Mouse (Mus musculus): ENCODE data around the gene Ube4b.

DNA sequence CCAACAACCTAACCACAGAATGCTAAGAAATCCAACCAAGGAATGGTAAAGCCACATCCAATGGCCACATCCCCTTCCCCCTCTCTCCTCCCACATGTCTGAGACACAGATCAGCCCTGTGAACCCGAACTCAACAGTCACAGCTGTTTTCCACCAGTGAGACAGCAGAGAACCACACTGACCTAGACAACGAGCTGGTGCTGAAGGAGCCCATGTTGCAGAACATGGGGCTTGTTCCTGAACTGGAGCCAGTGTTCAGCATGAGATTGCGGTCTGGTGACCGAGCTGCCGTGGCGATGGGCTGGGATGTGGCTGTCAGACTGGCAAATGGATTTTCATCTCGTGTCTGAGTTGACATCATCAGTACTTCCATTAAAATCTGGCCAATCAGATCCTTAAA lies 45.5 kb downstream of the Ube4b start:
- TF ChIP-seq CTCF (IDR thresholded peaks at IDR 0.05; ENCODE audit: control insufficient read depth, insufficient read depth, low read length): no peak
- TF ChIP-seq POLR2A (IDR thresholded peaks at IDR 0.05; ENCODE audit: borderline replicate concordance, control insufficient read depth, low read depth, low read length): no peak
